Mouse (Mus musculus) heart, adult 18-20 months (tissue): ENCODE measurements around the gene Pex11a. TPM values are rescaled to one million over a fixed set of nuclear protein-coding genes. Genes with fewer than 3 reads are reported as not detected.
"Not testable (repeated sequence)": the region's sequence is repeated elsewhere in the genome, so short reads cannot be mapped to it uniquely, and the experiment has no call there.

Source experiments
- DNase-seq, 2 experiments: peaks; one replicate each; pipeline ENCODE4 v3.0.0; 2021 to 2022; ENCODE audit warnings: mixed read lengths in 1 of 2
- long read RNA-seq, 2 experiments: library from polyadenylated mRNA; stranded (forward); transcript quantifications; one replicate each; pipeline ENCODE4 v2.0.0; 2021
- total RNA-seq, 2 experiments: library from RNA; stranded (reverse); gene quantifications; 2 replicates each; pipeline ENCODE4 v1.2.3; 2021

The Pex11a gene
- 10 to 100 TPM; 18.0 to 21.4 TPM for total RNA-seq
- long read RNA-seq, experiment 1, partial matches to known transcripts, result 0 of 20 reads
- long read RNA-seq, experiment 1, other reads (novel, unspliced or antisense), result 13 of 20 reads
- long read RNA-seq, experiment 2, partial matches to known transcripts, result 0 of 9 reads
- long read RNA-seq, experiment 2, other reads (novel, unspliced or antisense), result 3 of 9 reads

DNA sequence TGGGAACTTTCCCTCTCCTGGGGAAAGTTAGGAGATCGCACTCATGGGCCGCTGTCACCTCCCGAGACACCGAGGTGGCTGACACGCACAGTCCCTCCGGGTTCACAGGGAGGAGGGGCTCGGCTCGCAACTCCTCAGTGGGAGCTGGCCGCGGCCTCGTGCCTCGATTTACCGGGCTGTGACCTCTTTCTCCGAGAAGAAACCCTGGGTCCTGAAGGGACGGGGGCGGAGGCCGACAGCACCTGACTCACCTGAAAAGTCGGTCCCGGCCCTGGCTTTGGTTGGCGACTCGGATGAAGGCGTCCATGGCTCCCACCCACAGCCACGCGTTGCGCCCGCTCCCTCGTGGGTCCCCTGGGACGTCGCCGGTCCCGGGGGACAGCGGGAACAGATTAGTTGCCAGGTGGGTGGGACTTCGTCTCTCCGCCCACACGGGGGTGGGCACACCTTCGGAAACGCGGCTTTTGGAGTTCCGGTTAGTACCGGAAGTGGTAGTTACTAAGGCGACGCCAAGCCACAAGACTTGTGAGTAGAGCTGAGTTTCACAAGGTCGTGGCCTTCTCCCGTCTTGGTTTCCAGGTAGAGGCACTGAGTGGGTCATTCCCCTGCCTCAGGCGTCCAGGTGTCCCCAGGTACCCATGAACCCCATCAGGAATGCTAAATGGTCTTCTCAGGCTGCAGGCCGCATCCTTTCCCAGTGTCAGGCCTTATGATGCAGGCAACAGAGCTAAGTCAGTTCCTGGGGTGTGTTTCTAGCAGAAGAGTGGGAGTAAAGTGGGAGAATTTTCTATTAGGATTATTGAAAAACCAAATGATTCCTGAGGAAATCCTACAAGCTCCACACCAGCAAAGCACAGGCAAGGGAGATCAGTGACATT lies at the start of gene Pex11a, which contains the start of gene Wdr93:
Pex11a (minus strand) TSS at position 473 of the 878 bp plus-strand sequence.
Wdr93 (plus strand) TSS at position 505 of the 878 bp plus-strand sequence.
- DNase-seq, result peak; percentile 82 to 83

DNA sequence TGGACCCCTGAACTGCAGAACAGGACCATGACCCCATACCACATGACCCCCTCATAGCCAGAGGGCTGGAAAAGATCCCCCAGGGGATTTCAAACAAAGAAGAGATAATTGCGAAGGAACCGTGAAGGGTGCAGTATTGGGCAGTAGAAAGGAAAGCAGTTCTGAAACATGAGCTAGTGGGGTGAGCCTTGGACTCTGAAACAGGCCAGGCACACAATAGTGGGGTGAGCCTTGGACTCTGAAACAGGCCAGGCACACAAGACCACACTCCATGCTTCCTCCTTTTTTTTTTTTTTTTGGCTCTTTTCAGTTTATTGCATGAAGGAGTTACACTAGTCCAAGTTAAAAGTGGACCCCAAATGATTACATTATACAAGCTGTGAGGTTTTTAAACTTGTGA lies 46.9 kb upstream of the Pex11a start:
- DNase-seq, result not testable (repeated sequence)

DNA sequence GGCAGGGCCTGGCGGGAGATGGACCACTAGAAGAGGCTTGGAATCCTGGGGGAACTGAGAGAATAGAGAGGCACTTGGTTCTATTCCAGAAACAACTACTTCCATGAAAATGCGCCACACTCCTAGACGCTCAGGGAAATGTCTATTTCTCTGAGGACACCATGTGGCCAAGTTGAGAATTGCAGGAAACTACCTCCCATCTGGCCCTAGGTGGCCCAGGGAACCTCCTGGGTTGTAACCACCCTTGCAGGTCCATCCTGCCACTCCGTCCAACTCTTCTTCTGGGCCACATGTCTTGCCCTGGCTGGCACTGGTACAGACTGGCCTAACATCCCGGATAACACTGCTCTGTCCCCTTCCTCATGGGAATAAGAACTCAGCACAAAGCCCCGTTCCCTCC lies 43.4 kb upstream of the Pex11a start:
- peak; percentile 73 to 90 for DNase-seq

DNA sequence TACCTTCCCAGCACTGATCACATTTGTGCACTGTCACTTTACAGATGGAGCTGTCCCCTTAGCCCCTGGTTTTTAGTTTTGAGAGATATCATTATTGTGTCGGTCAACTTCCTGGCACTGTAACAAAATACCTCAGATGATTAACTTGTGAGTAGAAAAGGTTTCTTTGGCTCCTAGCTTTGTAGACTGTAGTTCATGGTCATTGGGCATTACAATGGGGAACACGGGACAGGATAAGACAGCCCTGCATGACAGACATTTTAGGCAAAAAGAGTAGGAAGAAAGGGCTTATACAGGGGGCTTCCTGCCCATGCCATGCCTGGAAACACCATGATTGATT lies 39.6 kb upstream of the Pex11a start:
- no peak for DNase-seq

DNA sequence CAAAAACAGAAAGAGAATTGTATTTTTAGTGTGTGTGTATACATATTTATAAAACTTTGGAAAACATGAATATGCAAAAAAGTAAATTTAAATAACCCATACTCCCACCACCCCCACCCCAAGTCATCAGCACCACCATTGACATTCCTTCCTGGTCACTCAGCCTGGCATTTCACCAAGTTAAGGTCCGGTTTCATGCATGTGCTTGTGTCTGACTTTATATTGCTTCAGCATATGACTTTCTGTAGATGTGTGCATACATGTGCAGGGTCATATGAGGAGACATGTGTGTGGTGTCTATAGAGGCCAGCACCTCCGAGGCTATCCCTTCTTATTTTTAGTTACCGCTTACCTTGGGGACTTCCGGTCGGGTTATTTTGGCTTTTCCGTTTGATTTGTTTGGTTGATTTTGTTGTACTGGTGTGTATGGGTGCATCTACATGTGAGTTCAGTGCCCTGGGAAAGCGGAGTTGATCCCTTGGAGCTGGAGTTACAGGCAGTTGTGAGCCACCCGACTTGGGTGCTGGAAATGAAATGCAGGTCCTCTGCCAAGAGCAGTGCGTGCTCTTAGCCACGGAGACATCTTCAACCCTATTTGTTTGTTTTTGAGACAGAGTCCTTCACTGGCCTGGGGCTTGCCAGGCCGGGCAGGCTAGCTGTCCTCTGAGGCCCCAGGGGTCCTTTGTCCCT lies 39.0 kb upstream of the Pex11a start:
- no peak for DNase-seq

DNA sequence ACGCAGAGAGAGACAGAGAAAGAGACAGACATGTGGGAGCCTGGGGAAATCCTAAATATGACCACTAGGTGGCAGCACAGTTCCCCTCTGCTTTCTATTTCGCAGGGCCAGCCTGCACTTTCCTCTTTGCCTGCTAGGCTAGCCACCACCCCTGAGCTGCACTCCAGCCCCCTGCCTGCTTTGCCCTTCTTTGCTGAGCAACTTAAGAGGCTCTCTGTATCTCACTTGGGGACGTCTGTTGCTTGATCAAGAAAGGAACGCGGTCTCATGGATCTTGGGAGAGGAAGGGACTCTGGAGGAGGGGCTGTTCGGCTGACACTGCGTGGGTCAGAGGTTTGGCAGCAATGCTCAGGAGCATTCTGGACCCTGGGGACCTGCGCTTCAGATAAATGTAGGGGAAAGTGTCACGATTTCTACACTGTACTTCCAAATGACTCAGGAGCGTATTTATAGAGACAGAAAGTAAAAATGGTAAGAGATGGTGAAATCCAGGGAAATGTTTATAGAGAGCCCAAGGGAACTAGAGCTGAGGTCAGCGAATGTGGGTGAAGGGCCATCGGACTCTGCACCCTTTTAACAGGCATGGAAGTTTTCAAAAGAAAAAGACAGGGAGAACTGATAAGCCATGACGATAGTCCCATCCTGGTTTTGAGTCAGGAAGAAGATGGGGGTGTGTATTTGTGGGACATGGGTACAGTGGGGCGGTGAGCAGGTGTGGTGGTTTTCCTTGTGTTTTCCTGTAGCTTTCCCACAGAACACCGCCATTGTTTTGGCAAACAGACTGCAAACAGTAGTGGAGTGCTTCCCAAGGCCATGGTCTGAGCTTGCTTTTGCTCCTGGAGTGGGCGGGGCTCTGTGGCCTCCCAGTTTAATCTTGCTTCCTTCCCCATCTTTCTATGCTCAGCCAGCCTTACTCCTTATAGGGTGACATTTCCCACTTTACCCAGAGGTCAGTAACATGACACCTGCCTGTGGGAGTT lies 38.0 kb upstream of the Pex11a start:
- peak; percentile 84 to 87 for DNase-seq

DNA sequence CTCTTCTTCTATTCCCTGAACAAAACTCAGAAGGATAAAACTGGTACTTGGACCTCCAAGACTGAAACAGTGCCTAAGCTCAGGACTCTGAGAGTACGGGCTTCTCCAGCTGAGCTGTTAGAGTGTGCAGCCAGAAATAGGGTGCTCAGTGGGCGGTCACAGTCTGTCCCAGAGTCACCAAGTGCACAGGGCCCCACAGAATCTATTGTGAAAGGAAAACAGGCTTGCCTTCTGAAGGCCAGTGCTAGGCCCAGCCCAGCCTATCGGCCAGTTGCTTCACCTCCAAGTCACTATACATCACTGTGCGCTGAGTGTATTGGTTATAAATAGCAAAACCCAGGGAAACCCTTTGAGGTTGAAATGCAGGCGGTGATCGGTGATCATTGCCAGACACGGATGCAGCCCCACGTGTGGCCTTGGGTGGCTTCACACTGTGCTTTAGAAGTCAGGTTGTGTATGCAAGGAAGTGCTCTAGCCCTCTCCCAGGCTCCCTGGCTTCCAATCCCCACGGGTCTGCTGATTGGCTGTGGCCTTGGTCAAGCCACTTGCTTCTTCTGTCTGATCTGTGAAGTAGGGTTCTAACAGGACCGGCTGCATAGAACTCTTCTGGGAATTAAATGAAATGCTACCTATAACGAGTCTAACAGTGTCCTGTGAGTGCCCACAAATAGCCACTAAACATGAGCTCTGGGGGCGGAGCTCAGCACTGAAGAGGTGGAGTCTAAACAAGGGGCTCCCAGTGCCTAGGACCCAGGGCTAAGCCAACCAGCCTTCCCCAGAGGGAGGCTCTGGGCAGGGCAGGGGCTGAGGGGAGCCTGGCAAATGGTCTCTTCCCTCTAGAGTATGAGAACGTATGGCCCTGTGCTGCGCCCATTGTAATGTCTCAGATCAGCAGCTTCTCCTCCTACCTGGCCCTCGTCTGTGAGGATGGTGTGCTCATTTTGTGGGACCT lies 28.9 kb upstream of the Pex11a start:
- DNase-seq, result no peak

DNA sequence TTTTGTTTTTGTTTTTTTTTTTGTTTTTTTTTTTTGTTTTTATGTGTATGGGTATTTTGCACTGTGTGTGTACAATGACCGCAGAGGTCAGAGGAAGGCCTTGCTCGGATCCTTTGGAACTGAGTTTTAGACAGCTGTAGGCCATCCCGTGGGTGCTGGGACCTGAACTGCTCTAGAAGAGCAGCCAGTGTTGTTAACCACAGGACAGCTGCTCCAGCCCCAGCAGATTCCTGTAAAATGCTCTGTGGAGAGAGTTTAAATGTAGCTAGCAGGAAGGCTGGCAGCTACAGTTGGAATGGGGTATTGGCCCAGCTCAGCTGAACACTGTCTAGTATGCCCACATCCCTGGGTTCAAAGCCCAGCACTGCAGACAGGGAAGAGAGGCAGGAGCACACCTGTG lies 26.7 kb upstream of the Pex11a start:
- DNase-seq, result no peak

DNA sequence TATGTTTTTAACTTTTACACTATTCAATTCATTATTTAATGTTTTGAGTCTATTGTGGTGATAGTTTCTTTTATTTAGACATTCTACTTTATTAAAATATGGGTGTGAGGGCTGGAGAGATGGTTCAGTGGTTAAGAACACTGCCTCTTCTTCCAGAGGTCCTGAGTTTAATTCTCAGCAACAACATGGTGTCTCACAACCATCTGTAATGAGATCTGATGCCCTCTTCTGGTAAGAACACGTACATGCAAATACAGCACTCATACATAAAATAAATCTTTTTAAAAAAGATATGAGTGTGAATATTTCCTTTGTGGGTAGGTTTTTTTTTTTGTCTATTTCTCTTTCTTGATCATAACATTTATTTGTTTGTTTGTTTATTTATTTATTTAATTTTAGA lies 23.1 kb upstream of the Pex11a start:
- DNase-seq, result no peak

DNA sequence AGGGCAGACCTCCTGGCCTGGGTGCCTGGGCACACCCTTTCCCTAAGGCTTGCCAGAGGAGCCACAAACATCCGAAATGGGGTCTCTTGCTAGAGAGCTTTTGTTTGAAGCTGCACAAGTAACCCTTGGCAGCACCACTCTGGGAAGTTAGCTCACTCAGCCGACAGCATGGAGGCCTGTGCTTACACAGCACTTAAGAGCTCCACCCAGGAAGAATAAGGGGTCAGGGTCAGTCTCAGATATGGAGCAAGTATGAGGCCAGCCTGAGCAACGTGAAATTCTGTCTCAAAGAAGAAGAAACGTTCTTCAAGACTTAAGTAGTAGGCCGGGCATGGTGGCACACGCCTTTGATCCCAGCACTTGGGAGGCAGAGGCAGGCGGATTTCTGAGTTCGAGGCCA lies 19.2 kb upstream of the Pex11a start:
- no peak for DNase-seq

DNA sequence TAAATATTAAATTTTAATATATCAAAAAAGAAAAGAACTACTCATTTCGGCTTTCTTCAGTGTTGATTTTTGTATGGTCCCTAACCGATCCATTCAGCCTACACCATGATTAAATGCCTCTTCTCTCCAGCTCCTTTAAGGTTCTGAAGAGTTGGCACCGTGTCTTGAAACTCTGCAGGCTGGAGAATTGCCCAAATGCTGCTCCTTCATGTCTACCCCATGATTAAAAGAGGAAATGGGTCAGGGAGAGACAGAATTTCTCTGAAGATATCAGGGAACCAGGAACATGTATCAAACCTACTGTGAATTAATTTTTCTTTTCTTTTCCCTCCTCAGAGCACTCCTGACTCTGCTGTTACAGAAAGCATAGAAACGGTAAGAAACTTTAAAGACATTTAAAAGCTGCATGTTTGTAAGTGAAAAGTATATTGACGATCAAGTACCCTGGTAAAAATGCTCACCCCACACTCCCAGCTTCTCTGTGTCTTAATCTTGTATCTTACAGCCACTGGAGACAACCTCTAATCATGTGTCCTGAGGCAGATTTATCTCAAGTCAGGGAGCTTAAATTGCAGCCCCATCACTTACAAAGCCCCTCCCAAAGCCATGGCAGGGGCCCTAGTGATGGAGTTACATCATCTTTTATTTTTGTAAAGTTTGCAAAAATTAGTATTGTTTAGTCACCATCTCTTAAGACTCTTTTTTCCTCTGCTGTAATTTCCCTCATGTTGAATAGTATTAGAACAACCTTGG lies 18.4 kb upstream of the Pex11a start:
- no peak for DNase-seq

DNA sequence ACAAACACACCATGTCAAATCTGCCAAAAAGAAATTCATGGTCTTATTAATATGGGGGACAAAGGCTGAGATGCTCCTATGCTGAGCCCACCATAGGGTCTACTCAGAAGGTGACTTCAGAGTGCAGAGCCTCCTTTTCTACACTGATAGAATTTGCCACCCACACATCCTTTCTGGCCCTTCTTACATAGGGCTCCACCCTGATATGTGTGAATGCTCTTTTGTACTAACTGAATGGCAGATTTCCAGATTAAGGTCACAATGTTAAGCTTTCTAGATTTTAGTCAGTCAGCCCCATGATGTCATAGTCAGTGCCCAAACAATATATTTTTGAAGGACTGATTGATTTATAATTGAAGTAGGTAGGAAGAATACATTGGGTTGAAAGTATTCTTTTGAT lies 16.8 kb upstream of the Pex11a start:
- no peak for DNase-seq

DNA sequence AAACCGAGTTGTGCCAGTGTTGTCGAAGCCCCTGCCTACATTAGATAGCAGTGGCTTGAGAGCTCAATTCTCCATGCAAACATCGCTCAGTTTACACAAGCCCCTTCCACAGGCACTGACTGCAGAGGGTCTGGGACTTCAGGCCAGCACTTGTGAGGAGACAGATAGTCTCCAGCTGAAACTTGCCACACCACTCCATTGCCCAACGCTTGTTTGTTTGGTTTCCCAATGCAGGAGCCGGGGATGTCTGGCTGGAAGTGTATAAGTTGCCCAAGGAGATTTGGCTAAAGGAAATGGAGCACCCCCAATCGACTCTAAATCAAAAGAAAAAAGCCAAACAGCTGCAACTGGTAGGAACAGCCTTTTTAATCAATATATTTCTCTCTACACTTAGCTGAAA lies 15.2 kb upstream of the Pex11a start:
- peak in 1 of 2 experiments; percentile 12 for DNase-seq

DNA sequence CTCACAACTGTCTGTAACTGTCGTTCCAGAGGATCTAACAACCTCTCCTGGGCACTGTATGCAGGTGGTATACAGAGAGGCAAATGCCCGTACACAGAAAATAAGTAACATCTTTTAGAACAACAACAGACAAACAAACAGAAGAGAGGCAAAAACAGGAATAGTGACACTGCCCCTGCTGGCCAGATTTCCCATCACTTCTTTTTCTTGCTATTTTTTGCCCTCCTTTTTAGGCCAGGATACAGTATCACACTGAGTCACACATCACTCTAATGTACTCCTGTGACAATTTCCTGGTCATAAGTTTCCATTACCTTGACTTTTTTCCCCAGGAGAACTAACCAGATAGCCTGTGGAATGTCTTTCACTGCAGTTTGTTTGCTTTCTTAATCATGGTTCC lies 13.4 kb upstream of the Pex11a start:
- no peak for DNase-seq

DNA sequence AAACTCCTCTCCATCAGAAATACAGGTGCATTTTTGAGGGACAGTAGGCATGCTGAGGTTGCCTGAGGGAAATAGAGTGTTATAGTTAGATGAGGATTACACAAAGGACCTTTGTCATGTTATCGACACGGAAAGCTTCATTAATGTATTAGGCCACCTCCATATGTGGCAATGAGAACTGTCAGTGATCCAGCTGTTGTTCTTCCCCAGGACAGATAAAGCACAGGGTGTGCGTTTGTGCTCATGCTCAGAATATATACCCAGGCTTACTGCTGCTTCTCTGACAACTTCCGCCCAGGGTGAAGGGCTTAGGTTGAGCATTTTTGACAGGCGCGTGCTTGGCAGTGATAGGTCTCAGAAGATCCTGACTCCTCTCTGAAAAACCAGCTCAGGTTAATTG lies 6.6 kb upstream of the Pex11a start:
- DNase-seq, result no peak

DNA sequence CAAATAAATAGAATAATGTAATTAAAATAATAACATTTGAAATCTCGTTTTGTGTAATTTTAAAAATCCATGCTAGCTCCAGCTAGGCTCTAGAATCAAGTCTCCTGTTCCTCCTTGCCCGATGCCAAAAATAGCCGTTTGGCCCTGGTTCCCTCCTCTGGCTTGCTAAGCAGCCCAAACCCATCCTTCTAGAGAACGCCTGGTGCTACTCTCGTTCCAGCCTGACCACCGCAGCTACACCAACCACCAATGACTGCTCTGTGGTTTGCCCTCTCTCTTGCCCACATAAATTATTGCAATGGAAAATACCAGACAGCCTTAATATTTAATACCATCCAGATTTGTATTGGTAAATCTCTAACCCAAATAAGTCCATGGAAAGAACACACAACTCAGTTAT lies 4.7 kb upstream of the Pex11a start:
- DNase-seq, result peak in 1 of 2 experiments; percentile 21

DNA sequence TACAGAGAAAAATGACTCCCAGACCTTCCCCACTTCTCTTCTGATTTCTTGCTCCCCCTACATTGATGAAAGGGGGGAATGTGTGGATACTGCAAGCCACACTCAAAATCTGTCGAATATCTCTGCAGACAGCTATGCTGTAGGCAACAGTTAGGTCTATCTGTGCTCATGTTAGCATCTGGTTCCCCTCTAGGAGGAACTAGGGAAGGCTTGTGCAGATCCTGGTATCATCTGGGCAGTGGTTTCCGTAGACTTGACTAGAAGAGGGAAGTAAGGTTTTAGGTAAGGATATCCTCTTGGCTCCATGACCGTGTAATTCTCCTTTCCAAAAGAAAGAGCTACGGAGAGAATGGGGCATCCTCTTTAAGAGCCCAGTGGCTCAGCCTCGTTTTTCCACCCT lies 1.7 kb upstream of the Pex11a start:
- no peak for DNase-seq

DNA sequence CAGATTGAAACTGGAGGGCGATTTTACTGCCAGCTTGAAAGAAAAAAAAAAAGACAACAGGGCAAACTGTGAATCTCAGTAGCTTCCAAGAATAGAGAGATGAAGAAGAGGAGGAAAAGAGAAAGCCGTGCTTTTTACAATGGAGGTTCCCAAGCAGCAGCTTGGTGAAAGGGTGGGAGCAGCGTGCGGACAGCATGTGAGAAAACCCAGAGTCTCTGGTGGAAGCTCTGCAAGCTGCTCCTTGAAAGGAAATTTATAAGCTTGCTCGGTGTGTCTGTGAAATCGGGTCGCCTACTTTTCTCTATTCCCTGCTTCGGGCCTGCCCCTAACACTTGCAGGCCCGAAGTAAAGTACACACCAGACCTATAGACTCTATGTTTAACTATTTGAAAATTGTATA lies 1.1 kb upstream of the Pex11a start:
- no peak for DNase-seq

DNA sequence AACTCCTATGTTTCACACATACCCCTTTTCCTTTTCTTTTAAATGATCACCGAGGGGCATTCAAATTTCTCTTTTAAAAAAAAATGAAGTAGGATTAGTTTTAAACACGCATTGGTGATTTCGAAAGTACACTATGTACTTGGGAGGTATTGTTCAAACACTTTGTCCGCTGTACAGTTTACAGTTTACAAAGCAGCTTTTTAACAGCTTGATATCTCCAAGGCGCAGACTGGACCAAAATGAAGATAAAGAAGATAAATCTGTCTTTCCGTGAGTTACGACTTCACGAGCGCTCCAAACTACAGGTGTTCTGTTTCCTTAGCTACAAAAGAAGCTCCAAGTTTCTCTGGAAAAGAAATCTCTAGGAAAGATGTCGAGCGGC lies 663 bp downstream of the Pex11a start:
- no peak for DNase-seq

DNA sequence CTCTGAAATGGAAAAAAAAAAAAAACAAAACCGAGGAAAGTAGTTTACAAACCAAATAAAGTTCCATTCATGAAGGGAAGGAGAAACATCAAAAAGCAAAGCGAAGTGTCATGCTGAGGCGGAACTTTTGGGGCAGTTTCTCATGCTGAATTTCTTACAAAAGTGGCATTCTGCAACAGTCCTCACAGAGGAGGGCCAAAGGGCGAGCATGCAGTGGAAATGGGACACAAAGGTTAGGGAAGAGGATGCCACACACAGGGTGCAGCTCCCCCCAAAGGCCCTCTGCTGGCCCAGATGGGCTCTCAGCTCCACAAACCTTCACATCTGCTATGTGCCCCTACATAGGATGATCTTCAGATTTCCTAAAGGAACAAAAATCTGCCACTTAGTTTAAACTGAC lies 2.7 kb downstream of the Pex11a start:
- no peak for DNase-seq
